Mouse (Mus musculus) stomach, postnatal 0 days (tissue): ENCODE results near the gene Alg12. TPM values are rescaled to one million over a fixed set of nuclear protein-coding genes. Genes with fewer than 3 reads are reported as not detected.

Experiments used
- ATAC-seq: fragments of 200-750 bp; cut with Nextera tagmentation; 2 replicates; pipeline ENCODE4 v1.8.0; 2017; ENCODE audit not compliant: low FRiP score, low TSS enrichment
- DNase-seq: peaks from one replicate; pipeline ENCODE4 v3.0.0-alpha.2; 2016; ENCODE audit warnings: low spot score
- H3K27ac ChIP-seq: fragments of 300-500 bp; sonication (generic); replicated peaks from 2 replicates; pipeline ENCODE4 v1.5.1; 2014; ENCODE audit warnings: mild to moderate bottlenecking, control low read depth
- H3K27me3 ChIP-seq: fragments of 300-500 bp; sonication (generic); 2 replicates; pipeline ENCODE4 v1.6.1; 2014; ENCODE audit warnings: low read length; ENCODE audit not compliant: control insufficient read depth, insufficient read depth
- H3K36me3 ChIP-seq: fragments of 300-500 bp; sonication (generic); 2 replicates; pipeline ENCODE4 v1.6.1; 2014; ENCODE audit warnings: low read length, mixed read lengths; ENCODE audit not compliant: control insufficient read depth, insufficient read depth
- H3K4me1 ChIP-seq: fragments of 300-500 bp; sonication (generic); replicated peaks from 2 replicates; pipeline ENCODE4 v1.6.1; 2014; ENCODE audit warnings: antibody characterized with exemption; ENCODE audit not compliant: control insufficient read depth, insufficient read depth
- H3K4me2 ChIP-seq: fragments of 300-500 bp; sonication (generic); replicated peaks from 2 replicates; pipeline ENCODE4 v1.6.1; 2014; ENCODE audit warnings: low read depth, mild to moderate bottlenecking, control low read depth, moderate library complexity
- H3K4me3 ChIP-seq: fragments of 300-500 bp; sonication (generic); 2 replicates; pipeline ENCODE4 v1.5.1; 2014; ENCODE audit warnings: low read depth, low read length, control low read depth
- H3K9ac ChIP-seq: fragments of 300-500 bp; sonication (generic); 2 replicates; pipeline ENCODE4 v1.6.1; 2014; ENCODE audit warnings: mild to moderate bottlenecking, low read length, control low read depth, mixed read lengths
- H3K9me3 ChIP-seq: fragments of 300-500 bp; sonication (generic); 2 replicates; pipeline ENCODE4 v1.6.1; 2016; ENCODE audit warnings: low read length; ENCODE audit not compliant: control insufficient read depth
- CTCF ChIP-seq: IDR thresholded peaks from 2 replicates; pipeline ENCODE4 v1.5.1; 2016; ENCODE audit warnings: antibody characterized with exemption, low read depth, mild to moderate bottlenecking, moderate library complexity
- EP300 ChIP-seq: optimal IDR thresholded peaks from 2 replicates; pipeline ENCODE3; 2016; ENCODE audit warnings: antibody characterized with exemption
- WGBS: fragments of 180-500 bp; shearing (Covaris S2); extraction: QIAGEN DNeasy Blood & Tissue Kit; methylation state at CpG from one replicate; pipeline ENCODE4 v1.1.7; 2014; 5-methylcytosine and 5-hydroxymethylcytosine counted together
- polyA plus RNA-seq: library from polyadenylated mRNA; unstranded; fragments of >200 nt; fragmentation: Nextera tagmentation; extraction: Ambion mirVana; gene quantifications from 2 replicates; pipeline ENCODE4 v1.2.1, GENCODE M21; 2015

Gene Alg12
- polyA plus RNA-seq, 1 experiment from 2014 or later, result 8.2 TPM

DNA sequence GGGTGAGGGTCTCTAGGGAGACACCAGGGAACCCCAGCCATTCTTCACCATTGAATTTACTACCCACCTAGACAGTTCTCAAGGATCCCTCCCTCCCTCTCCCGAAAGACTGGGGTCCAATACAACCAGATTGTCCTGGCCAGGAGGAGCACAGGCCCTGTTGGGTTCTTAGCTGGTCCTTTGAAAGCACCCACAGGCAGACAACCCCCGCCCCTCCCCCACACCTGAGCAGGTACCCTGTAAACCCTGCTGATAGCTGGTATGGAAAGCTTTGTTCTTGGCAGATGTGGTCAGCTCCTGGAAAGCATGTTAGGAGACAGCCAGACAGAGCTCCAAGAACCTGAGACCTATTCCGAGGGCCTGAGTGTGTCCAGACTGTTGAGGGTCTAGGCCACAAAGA, 41.7 kb upstream of the Alg12 start:
- H3K4me2 ChIP-seq, result no peak overlapping the region
- no peak for DNase-seq
- no peaks in the 10 kb centered on the region for H3K27me3 ChIP-seq
- no peak overlapping the region for H3K27ac ChIP-seq
- WGBS, result 94% methylated on average over 3 of the region's 3 CpGs
- H3K9ac ChIP-seq, result no peak overlapping the region
- no peak for ATAC-seq
- H3K36me3 ChIP-seq, result peaks cover 12% of the 10 kb centered on the region
- H3K9me3 ChIP-seq, result no peaks in the 10 kb centered on the region
- H3K4me1 ChIP-seq, result peaks cover 4% of the 10 kb centered on the region
- no peak for TF ChIP-seq EP300
- no peak for TF ChIP-seq CTCF
- no peak overlapping the region for H3K4me3 ChIP-seq

GRCm38 (mm10) chr15:88859206-88859970, 40.3 kb upstream of the Alg12 start:
- H3K9ac ChIP-seq, result no peak overlapping the region
- WGBS, result 70% methylated on average over 8 of the region's 8 CpGs

DNA sequence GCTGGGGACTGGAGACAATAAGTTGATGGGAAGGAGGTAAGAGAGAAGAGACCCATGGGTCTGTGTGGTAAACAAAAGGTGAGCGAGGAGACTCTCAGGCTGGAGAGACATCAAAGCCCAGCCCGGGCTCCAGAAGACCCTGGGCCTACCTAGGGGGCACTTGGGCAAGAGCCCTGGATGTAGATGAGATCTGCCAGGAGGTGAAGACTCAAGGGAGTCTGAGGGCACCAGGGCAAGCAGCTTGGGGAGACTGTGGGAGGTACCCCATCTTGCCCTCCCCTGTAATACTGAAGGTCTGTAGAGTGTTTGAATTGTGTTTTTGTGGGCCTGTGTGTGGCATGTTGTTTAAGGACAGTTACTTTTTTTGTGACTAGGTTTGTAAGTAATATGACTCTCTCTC, 39.6 kb upstream of the Alg12 start:
- H3K4me2 ChIP-seq, result no peak overlapping the region
- 75% methylated on average over 2 of the region's 2 CpGs for WGBS
- H3K27me3 ChIP-seq, result no peaks in the 10 kb centered on the region
- H3K4me1 ChIP-seq, result peaks cover 6% of the 10 kb centered on the region
- H3K9ac ChIP-seq, result no peak overlapping the region
- no peak overlapping the region for H3K27ac ChIP-seq
- no peak overlapping the region for H3K4me3 ChIP-seq
- TF ChIP-seq EP300 (no peak), CTCF (no peak)
- DNase-seq (no peak), ATAC-seq (no peak)
- no peaks in the 10 kb centered on the region for H3K9me3 ChIP-seq
- no peaks in the 10 kb centered on the region for H3K36me3 ChIP-seq

More at GRCm38 (mm10) chr15:88859206-88859970, 40.3 kb upstream of the Alg12 start:
- no peaks in the 10 kb centered on the region for H3K27me3 ChIP-seq
- TF ChIP-seq CTCF, result no peak
- TF ChIP-seq EP300, result no peak
- no peak overlapping the region for H3K4me3 ChIP-seq
- no peaks in the 10 kb centered on the region for H3K9me3 ChIP-seq
- ATAC-seq, result no peak
- H3K4me2 ChIP-seq, result no peak overlapping the region
- no peak overlapping the region for H3K27ac ChIP-seq
- peaks cover 1% of the 10 kb centered on the region for H3K36me3 ChIP-seq
- H3K4me1 ChIP-seq, result peaks cover 6% of the 10 kb centered on the region
- no peak for DNase-seq

DNA sequence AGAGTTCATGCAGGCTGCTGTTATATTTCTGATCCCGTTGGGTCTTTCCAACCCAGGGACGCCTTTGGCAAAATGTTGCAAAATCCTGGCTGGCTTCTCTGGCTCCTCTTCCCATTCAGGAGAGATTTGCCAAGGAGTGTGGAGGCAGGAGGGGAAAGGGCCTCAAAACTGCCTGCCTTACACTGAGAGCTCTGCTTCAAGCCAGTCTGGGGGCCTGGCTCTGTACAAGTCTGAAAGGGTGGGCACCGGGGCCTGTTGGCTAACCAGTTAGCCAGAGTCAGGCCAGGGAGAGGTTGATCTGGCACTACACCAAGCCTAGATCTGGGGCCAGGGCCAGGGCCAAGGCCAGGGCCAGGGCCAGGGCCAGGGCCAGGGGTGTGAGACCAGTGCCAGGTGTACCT, 39.0 kb upstream of the Alg12 start:
- no peaks in the 10 kb centered on the region for H3K9me3 ChIP-seq
- no peak overlapping the region for H3K9ac ChIP-seq
- TF ChIP-seq CTCF (no peak), EP300 (no peak)
- H3K4me3 ChIP-seq, result no peak overlapping the region
- peaks cover 6% of the 10 kb centered on the region for H3K4me1 ChIP-seq
- 66% methylated on average over 3 of the region's 3 CpGs for WGBS
- no peaks in the 10 kb centered on the region for H3K36me3 ChIP-seq
- no peak overlapping the region for H3K4me2 ChIP-seq
- ATAC-seq, result no peak
- no peak for DNase-seq
- no peaks in the 10 kb centered on the region for H3K27me3 ChIP-seq
- H3K27ac ChIP-seq, result no peak overlapping the region

- Histone ChIP-seq H3K9me3 (no peaks in the 10 kb centered on the region), H3K27me3 (no peaks in the 10 kb centered on the region), H3K4me2 (no peak overlapping the region), H3K36me3 (no peaks in the 10 kb centered on the region), H3K27ac (no peak overlapping the region), H3K9ac (no peak overlapping the region), H3K4me3 (no peak overlapping the region), H3K4me1 (peaks cover 9% of the 10 kb centered on the region)
- no peak for TF ChIP-seq EP300
- no peak for TF ChIP-seq CTCF
- WGBS, result 94% methylated on average over 7 of the region's 7 CpGs
- no peak for ATAC-seq
- DNase-seq, result no peak
Measured at GRCm38 (mm10) chr15:88857361-88857760, 38.2 kb upstream of the Alg12 start.

DNA sequence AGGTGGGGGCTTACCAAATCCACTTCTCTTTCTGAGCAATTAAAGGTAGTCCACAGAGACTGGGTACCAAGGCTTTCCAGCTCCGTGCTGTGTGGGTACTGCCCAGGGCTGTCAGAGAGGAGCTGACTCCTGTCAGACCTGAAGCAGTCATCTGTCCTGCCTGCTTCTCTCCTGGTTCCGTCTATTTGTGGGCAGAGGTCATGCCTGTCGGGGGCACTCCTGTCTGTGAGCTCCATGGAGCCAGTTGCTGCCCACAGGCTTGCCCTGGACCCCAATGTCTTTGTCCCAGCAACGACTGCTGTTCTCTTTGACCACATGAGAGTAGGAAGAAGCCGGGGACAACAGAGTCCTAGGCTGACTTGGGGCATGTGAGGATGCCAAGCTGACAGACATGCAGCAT, 37.5 kb upstream of the Alg12 start:
- no peak overlapping the region for H3K27ac ChIP-seq
- DNase-seq (no peak), ATAC-seq (no peak)
- H3K4me3 ChIP-seq, result no peak overlapping the region
- no peak overlapping the region for H3K4me2 ChIP-seq
- no peak for TF ChIP-seq EP300
- TF ChIP-seq CTCF, result no peak
- no peaks in the 10 kb centered on the region for H3K27me3 ChIP-seq
- H3K9ac ChIP-seq, result no peak overlapping the region
- no peaks in the 10 kb centered on the region for H3K36me3 ChIP-seq
- H3K9me3 ChIP-seq, result no peaks in the 10 kb centered on the region
- WGBS, result 72% methylated on average over 5 of the region's 5 CpGs
- peaks cover 9% of the 10 kb centered on the region for H3K4me1 ChIP-seq
